Mouse (Mus musculus) left cerebral cortex, adult 9 months (tissue): ENCODE data around the gene Tlr6.

ENCODE experiments used
- DNase-seq, 2 experiments: peaks; one replicate each; pipeline ENCODE4 v3.0.0; 2022; ENCODE audit warnings: low spot score in 2 of 2

The Tlr6 gene

GRCm38 (mm10) chr5:64959843-64960230 lies at the start of gene Tlr6:
TSS of gene Tlr6 (minus strand) at chr5:64960097.
- peak in 1 of 2 experiments; percentile 45 for DNase-seq

DNA sequence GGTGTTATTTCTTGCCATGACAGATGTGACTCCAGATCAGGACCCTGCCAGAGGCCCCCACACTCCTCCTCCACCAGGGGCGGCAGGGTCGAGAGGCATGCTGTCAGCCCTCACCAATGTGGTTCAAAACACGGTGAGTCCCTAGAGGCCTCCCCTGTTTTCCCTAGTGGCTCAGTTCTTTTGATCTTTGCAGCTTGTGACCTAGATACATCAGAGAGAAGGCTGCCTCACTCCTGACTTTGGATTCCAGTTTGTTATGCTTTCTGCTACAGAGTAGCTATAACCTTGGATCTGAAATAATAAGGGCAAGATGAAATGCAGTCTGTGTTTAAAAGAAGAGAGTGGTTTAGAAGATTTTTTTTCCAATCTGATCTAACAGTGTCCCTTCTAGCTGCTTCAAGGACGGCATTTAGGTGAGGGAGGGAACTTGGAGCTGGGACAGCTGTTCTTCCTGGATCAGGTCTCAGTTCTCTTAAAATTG lies 46.2 kb upstream of the Tlr6 start:
- DNase-seq, result peak in 1 of 2 experiments; percentile 12

- no peak for DNase-seq
Measured at GRCm38 (mm10) chr5:65005251-65005650, 45.4 kb upstream of the Tlr6 start.

DNA sequence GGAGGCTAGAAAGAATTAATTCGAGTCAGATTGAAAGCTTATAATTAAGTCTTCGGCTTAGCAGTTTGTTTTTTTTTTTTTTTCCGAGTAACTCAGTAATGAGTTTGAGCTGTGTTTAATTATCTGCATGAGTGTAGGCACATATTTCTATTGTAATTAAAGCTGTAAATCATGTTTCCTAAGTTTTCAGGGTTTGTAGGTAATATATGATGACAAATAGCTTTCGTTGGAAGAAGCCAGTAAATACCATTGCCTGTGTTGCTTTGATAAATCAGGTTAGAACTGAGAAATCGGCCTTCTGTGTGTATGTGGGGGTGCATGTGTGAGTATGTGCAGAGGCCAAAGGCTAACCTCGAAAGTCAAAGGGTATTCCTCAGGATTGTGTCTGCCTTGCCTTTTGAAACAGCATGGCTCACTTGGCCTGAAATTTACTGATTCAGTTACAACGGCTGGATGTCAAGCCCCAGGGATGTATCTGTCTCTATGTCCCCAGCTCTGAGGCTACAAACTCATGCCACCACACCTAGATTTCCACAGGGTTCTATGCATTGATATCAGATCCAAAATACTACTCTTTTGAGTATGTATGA lies 44.1 kb upstream of the Tlr6 start:
- no peak for DNase-seq

GRCm38 (mm10) chr5:65002940-65003824 lies 43.3 kb upstream of the Tlr6 start:
- DNase-seq, result peak in 1 of 2 experiments; percentile 44

GRCm38 (mm10) chr5:64995408-64995807 lies 35.5 kb upstream of the Tlr6 start:
- no peak for DNase-seq

- DNase-seq, result peak in 1 of 2 experiments; percentile 18
Measured at GRCm38 (mm10) chr5:64992540-64992939, 32.6 kb upstream of the Tlr6 start.

DNA sequence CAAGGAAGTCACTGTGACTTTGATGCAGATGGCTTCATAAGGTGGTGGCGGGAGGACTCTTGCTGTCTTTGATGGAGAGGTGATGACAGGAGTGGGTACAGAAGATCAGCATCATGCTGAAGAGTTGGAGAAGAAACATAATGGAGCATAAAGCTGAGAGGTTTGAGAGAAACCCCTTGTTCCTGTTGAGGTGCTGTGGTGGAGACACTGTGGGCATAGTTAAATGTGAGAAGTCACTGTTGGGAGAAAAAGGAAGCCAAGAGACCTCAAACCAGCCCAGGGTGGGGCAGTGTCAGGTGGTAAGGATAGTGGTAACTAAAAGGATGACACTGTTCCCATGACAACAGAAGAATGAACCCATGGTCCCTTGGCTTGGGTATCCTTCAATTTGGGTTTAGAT lies 30.0 kb upstream of the Tlr6 start:
- DNase-seq, result no peak

- no peak for DNase-seq
Measured at GRCm38 (mm10) chr5:64985971-64986370, 26.1 kb upstream of the Tlr6 start.

DNA sequence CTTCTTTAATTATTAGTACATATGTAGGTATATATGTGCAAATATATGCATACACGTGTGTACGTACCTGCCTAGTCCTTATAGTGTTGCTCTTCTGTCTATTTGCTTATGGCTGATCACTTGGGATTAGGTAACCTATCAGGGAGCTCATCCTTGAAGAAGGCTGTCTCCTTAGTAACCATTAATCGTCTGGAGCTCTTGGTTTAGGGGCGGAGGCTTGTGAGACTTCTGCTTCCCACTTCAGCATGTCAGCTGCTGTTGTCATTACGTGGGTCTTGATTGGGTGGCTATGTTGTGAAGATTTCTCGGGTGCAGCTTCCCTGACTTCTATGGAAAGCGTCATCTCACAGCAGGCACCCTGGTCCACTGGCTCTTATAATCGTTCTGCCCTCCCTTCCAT lies 17.2 kb upstream of the Tlr6 start:
- peak in 1 of 2 experiments; percentile 8 for DNase-seq

- no peak for DNase-seq
Measured at GRCm38 (mm10) chr5:64975121-64975520, 15.2 kb upstream of the Tlr6 start.

- no peak for DNase-seq
Measured at GRCm38 (mm10) chr5:64969861-64970771, 10.2 kb upstream of the Tlr6 start, which contains the start of gene Fam114a1. TSS of gene Fam114a1 (plus strand) at chr5:64970071.

GRCm38 (mm10) chr5:64968961-64969860 lies 9.3 kb upstream of the Tlr6 start:
- no peak for DNase-seq

DNA sequence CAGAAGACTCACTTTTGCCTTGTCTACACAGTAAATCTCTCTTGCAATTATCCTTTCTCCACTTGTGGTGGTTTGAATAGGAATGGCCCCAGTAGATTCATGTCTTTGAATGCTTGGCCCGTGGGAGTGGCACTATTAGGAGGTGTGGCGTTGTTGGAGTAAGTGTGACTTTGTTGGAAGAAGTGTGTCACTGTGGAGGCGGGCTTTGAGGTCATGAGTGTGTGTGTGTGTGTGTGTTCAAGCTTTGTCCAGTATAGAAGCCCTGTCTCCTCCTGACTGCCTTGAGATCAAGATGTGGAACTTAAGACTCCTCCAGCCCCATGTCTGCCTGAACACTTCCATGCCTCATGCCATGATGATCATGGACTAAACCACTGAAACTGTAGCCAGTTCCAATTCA lies 3.8 kb upstream of the Tlr6 start:
- no peak for DNase-seq

DNA sequence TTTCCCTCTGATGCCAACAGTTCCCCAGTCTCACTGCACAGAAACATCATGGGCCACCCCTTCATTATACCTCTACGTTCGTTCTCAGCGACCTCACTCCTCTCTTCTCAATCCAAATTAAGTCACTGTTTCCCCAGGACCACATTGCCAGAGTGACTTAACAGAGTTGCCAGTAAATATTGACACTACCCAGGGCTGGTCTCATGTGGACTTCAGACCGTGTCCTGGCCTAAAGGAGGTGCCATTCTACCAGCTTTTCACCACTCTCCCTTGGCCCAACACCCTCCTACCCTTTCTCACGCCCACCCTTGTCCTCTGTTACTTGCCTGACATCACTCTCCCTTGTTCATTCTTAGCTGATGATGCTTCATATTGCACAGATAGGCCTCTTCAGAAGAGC lies 3.4 kb upstream of the Tlr6 start:
- no peak for DNase-seq

GRCm38 (mm10) chr5:64960857-64961391 lies 1.0 kb upstream of the Tlr6 start:
- DNase-seq, result no peak

- DNase-seq, result no peak
Measured at GRCm38 (mm10) chr5:64958991-64959842, 680 bp downstream of the Tlr6 start.

GRCm38 (mm10) chr5:64954931-64955330 lies 5.0 kb downstream of the Tlr6 start:
- DNase-seq, result no peak

GRCm38 (mm10) chr5:64951486-64951885 lies 8.4 kb downstream of the Tlr6 start:
- DNase-seq, result no peak

GRCm38 (mm10) chr5:64932775-64933174 lies 27.1 kb downstream of the Tlr6 start:
- DNase-seq, result no peak
